Mouse (Mus musculus) lung, adult 2 months (tissue): ENCODE data around the gene C2cd4a.

Source experiments
- CTCF ChIP-seq: fragments of 200-500 bp; IDR thresholded peaks from 2 replicates; pipeline ENCODE4 v1.5.1; 2011; ENCODE audit warnings: mild to moderate bottlenecking, low read length, control low read depth; ENCODE audit not compliant: insufficient read depth
- POLR2A ChIP-seq: fragments of 200-500 bp; IDR thresholded peaks from 2 replicates; pipeline ENCODE4 v1.6.1; 2011; ENCODE audit warnings: low read depth, mild to moderate bottlenecking, control low read depth, low read length, borderline replicate concordance; ENCODE audit errors: extremely low read depth

GRCm38 (mm10) chr9:67869691-67870450 is 37.7 kb upstream of the C2cd4a start:
- TF ChIP-seq POLR2A: no peak
- no peak for TF ChIP-seq CTCF
